Mouse (Mus musculus) lung, postnatal 0 days (tissue): Measurements from ENCODE around the gene Cdkn1a. TPM values are rescaled to one million over a fixed set of nuclear protein-coding genes. Genes with fewer than 3 reads are reported as not detected.

Experiments
- ATAC-seq: fragments of 200-750 bp; cut with Nextera tagmentation; 2 replicates; pipeline ENCODE4 v1.8.0; 2017; ENCODE audit warnings: moderate library complexity
- DNase-seq: peaks from one replicate; pipeline ENCODE4 v3.0.0-alpha.2; 2016; ENCODE audit warnings: low spot score
- H3K27ac ChIP-seq: fragments of 300-500 bp; sonication (generic); 2 replicates; pipeline ENCODE4 v1.5.1; 2014; ENCODE audit warnings: antibody characterized with exemption, mild to moderate bottlenecking, low read length, mixed read lengths
- H3K27me3 ChIP-seq: fragments of 300-500 bp; sonication (generic); replicated peaks from 2 replicates; pipeline ENCODE4 v1.6.1; 2014; ENCODE audit warnings: low read length, mixed read lengths; ENCODE audit not compliant: insufficient read depth
- H3K36me3 ChIP-seq: fragments of 300-500 bp; sonication (generic); 2 replicates; pipeline ENCODE4 v1.6.1; 2014; ENCODE audit warnings: low read length, mixed read lengths; ENCODE audit not compliant: insufficient read depth
- H3K4me1 ChIP-seq: fragments of 300-500 bp; sonication (generic); 2 replicates; pipeline ENCODE4 v1.6.1; 2014; ENCODE audit warnings: antibody characterized with exemption, low read depth, low read length, mixed read lengths; ENCODE audit not compliant: insufficient read depth
- H3K4me2 ChIP-seq: fragments of 300-500 bp; sonication (generic); replicated peaks from 2 replicates; pipeline ENCODE4 v1.6.1; 2014; ENCODE audit warnings: low read depth, mild to moderate bottlenecking, low read length, moderate library complexity, mixed read lengths
- H3K4me3 ChIP-seq: fragments of 300-500 bp; sonication (generic); 2 replicates; pipeline ENCODE4 v1.5.1; 2014; ENCODE audit warnings: low read depth, low read length
- H3K9ac ChIP-seq: fragments of 300-500 bp; sonication (generic); replicated peaks from 2 replicates; pipeline ENCODE4 v1.6.1; 2014; ENCODE audit warnings: low read depth, mild to moderate bottlenecking
- H3K9me3 ChIP-seq: fragments of 300-500 bp; sonication (generic); 2 replicates; pipeline ENCODE4 v1.6.1; 2016; ENCODE audit warnings: low read length, mixed read lengths
- CTCF ChIP-seq: IDR thresholded peaks from 2 replicates; pipeline ENCODE4 v1.5.1; 2016; ENCODE audit warnings: antibody characterized with exemption, mild to moderate bottlenecking
- EP300 ChIP-seq: IDR thresholded peaks from 2 replicates; pipeline ENCODE4 v1.6.1; 2016; ENCODE audit warnings: antibody characterized with exemption, mild to moderate bottlenecking, control low read depth
- WGBS: fragments of 180-500 bp; shearing (Covaris S2); extraction: QIAGEN DNeasy Blood & Tissue Kit; methylation state at CpG from one replicate; pipeline ENCODE4 v1.1.7; 2014; 5-methylcytosine and 5-hydroxymethylcytosine counted together
- polyA plus RNA-seq: library from polyadenylated mRNA; unstranded; fragments of >200 nt; fragmentation: Nextera tagmentation; extraction: Ambion mirVana; gene quantifications from 2 replicates; pipeline ENCODE4 v1.2.1, GENCODE M21; 2015

Cdkn1a gene
- polyA plus RNA-seq, 1 experiment from 2014 or later = 177 TPM

DNA sequence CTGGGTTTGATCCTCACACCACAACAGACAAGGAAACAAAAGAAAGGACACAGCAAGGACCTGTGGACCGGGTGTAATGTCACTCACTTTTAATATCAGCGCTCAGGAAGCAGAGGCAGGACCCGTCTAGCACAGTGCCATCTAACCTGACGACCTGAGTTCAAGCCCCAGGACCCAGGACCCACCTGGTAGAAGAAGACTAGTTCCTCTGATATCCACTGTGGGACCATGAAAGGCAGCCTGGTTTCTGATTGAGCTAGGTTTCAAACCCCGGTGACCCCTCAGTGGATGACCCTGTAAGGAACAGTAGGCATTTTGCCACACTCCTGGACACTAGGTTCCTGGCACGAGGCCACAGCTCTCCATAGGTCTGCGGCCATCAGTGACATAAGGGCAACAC, 6.1 kb upstream of the Cdkn1a start:
- ATAC-seq = no peak
- Histone ChIP-seq H3K9ac (no peak overlapping the region), H3K27ac (no peak overlapping the region), H3K9me3 (no peaks in the 10 kb centered on the region), H3K4me1 (no peaks in the 10 kb centered on the region), H3K27me3 (no peaks in the 10 kb centered on the region), H3K4me2 (no peak overlapping the region), H3K4me3 (no peak overlapping the region), H3K36me3 (no peaks in the 10 kb centered on the region)
- TF ChIP-seq CTCF (no peak), EP300 (no peak)
- DNase-seq = no peak
- WGBS = 90% methylated on average over 7 of the region's 7 CpGs

DNA sequence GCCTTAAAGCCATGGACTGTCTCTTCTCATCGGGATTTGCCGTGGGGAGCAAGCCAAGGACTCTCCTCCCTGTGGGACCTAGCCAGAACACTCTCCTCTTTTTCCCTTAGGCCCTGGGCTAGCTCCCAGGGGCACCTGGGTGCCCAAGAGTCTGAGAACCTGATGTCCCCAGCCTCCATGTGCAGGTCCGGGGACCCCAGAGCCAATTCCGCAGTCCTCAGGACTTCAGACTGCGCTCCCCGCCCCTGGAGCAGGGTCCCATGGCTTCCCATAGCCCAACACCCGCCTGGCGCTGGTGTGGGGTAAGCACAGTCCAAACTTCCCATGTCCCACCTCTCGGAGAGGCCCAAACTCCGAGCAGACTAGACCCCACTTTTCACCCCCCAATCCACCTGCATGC, 5.5 kb upstream of the Cdkn1a start:
- 79% methylated on average over 10 of the region's 10 CpGs for WGBS
- DNase-seq = no peak
- Histone ChIP-seq H3K9ac (no peak overlapping the region), H3K4me1 (no peaks in the 10 kb centered on the region), H3K27ac (no peak overlapping the region), H3K4me3 (no peak overlapping the region), H3K36me3 (no peaks in the 10 kb centered on the region), H3K27me3 (no peaks in the 10 kb centered on the region), H3K4me2 (no peak overlapping the region), H3K9me3 (no peaks in the 10 kb centered on the region)
- TF ChIP-seq CTCF (no peak), EP300 (no peak)
- ATAC-seq = no peak

DNA sequence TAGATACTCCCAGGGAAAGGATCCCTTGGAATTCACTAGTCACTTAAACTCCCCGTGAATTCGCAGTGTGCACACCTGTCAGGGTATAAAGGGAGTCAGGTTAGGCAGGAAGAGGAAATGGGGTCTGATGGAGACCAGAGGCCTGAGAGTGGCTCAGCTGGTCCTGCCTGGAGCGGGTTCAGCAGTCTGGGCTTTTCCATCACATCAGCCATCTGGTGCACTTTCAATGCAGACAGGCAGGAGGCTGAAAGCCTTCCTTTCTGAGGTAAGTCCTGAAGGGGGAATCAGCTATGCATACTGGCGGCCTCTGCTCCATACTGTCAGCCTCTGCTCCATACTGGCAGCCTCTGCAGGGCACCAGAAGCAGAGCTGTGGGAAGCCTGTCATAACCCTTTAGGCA, 3.9 kb upstream of the Cdkn1a start:
- ATAC-seq (no peak), DNase-seq (no peak)
- WGBS = 83% methylated on average over 4 of the region's 4 CpGs
- Histone ChIP-seq H3K27me3 (no peaks in the 10 kb centered on the region), H3K27ac (no peak overlapping the region), H3K4me3 (no peak overlapping the region), H3K4me1 (no peaks in the 10 kb centered on the region; the same call in 1 of the 2 replicates), H3K4me2 (no peak overlapping the region), H3K9me3 (no peaks in the 10 kb centered on the region), H3K9ac (no peak overlapping the region), H3K36me3 (no peaks in the 10 kb centered on the region)
- TF ChIP-seq EP300 = no peak
- no peak for TF ChIP-seq CTCF

DNA sequence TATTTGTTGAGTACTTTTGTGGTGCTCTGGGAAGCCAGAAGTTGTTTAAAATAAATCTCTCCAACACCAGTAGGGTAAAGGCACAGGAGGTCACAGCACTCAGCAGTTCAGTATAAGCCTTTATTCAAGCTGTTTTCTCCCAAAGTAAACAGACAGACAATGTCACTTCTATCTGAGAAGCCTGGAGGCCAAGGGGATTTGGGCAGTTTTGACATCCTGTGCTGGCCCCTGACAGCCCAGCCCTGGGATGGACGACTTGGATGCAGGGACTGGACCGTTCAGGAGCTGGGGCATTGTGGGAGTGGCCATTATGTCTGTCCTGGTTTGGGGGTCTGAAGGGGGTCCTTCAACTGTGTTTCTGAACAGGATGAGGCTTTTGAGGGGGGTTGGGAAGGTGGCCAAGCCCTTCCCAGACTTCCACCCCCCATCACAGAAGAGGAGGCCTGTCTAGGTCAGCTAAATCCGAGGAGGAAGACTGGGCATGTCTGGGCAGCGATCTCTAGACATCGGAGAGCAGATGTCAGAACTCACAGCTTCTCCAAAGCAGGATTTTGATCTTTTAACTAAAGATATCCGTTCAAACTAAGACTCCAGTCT, 670 bp downstream of the Cdkn1a start:
- Histone ChIP-seq H3K27me3 (no peaks in the 10 kb centered on the region; the same call in 1 of the 2 replicates), H3K4me2 (no peak overlapping the region), H3K27ac (no peak overlapping the region), H3K9ac (no peak overlapping the region), H3K4me1 (peaks cover 5% of the 10 kb centered on the region), H3K4me3 (no peak overlapping the region), H3K36me3 (no peaks in the 10 kb centered on the region), H3K9me3 (no peaks in the 10 kb centered on the region)
- ATAC-seq (no peak), DNase-seq (no peak)
- 17% methylated on average over 6 of the region's 6 CpGs for WGBS
- TF ChIP-seq CTCF (no peak), EP300 (no peak)

DNA sequence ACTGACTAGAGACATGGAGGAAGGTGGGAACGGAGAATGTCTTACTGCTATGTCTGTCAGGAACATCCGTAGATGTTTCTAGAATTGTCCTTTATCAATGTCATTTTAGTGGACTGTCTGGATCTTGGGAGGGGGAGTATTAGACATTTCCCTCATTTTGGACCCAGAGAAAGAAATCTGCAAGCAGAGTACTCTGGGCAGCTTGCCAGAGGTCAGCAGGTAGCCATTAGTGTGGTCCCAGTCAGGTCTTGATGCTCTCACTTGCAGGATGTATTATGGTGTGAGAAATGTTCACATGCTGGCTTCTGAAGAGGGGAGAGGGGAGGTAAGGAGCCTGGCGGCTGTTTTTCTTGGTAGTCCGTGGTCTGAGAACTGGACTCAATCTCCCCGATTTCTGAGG, 1.7 kb downstream of the Cdkn1a start:
- DNase-seq (no peak), ATAC-seq (no peak)
- H3K27me3 ChIP-seq = no peaks in the 10 kb centered on the region; the same call in 1 of the 2 replicates
- TF ChIP-seq CTCF (no peak), EP300 (no peak)
- no peak overlapping the region for H3K4me2 ChIP-seq
- H3K9me3 ChIP-seq = no peaks in the 10 kb centered on the region
- H3K9ac ChIP-seq = no peak overlapping the region
- no peak overlapping the region for H3K4me3 ChIP-seq
- H3K27ac ChIP-seq = no peak overlapping the region
- H3K36me3 ChIP-seq = no peaks in the 10 kb centered on the region
- H3K4me1 ChIP-seq = peaks cover 5% of the 10 kb centered on the region
- WGBS = 52% methylated on average over 5 of the region's 5 CpGs

DNA sequence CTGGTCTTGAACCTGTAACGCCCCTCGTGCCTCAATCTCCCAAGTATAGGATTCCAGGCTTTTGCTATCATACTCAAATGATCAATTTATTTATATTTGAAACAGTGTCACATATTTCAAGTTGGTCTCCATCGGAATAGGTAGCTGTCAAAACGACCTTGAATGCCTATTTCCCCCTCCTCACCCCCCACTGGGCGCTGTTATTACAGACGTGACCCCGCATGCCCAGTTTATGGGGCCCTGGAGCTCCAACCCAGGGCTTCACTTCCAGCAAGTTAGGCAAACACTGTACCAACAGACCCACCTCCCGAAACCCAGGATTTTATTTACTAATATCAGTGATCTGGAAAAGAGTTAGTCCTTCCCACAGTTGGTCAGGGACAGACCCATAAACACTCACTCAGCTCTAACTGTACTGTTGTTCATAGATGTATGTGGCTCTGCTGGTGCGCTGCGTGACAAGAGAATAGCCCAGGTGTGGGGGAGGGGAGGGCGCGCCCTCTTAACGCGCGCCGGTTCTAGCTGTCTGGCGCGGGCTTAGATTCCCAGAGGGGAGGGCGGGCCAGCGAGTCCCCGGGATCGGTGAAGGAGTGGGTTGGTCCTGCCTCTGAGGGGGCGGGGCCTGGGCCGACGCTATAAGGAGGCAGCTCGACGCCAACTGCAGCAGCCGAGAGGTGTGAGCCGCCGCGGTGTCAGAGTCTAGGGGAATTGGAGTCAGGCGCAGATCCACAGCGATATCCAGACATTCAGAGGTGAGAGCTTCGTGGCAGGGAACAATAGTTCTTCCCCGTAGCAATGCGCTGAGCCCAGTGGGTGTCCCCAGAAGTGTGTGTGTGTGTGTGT, 2.6 kb downstream of the Cdkn1a start:
- Histone ChIP-seq H3K4me3 (peak overlapping the region; percentile 79), H3K4me2 (peak overlapping the region; percentile 79), H3K27me3 (no peaks in the 10 kb centered on the region; the same call in 1 of the 2 replicates), H3K36me3 (0 out of 2 replicates have a peak, but pooled peaks cover under 1% of the 10 kb centered on the region), H3K9me3 (no peaks in the 10 kb centered on the region), H3K9ac (peak overlapping the region; percentile 91), H3K27ac (peak overlapping the region; percentile 94), H3K4me1 (peaks cover 5% of the 10 kb centered on the region)
- peak; percentile 70 for ATAC-seq
- DNase-seq = peak; percentile 97
- WGBS = 7% methylated on average over 35 of the region's 36 CpGs
- TF ChIP-seq CTCF = no peak
- no peak; the same call in 1 of the 2 replicates for TF ChIP-seq EP300
